Mouse (Mus musculus): ENCODE results near the gene Mxd4.

GRCm38 (mm10) chr5:34197243-34197642 is 9.7 kb upstream of the Mxd4 start:
- TF ChIP-seq CTCF (IDR thresholded peaks at IDR 0.05; ENCODE audit: low read depth, low read length) = no peak
- no peak for TF ChIP-seq POLR2A (IDR thresholded peaks at IDR 0.05; ENCODE audit: extremely low read depth, insufficient read depth, low read length)

Measured in liver, adult 2 months (tissue).